11 mouse cellular contexts compared by ENCODE assay signal in genomic region chr14:31946032-31946431, GRCm38 (mm10).
DNase-seq lines count a peak whose midpoint lies in the region; ATAC-seq lines count a peak whose summit lies in the region.
"Had no signal": no experiment of that assay in that cellular context is flagged by ENCODE, and none has a peak within 500 bp of the region (broad histone marks: within the 10 kb centered on the region; RNA-seq: fewer than 3 reads in every experiment).

No protein-coding gene starts in this region.

- H3K9ac ChIP-seq in limb, embryonic 15.5 days: no peak overlapping the region
- no peak overlapping the region for H3K9ac ChIP-seq in forebrain, embryonic 14.5 days (ENCODE audit: low read length)
- H3K9ac ChIP-seq: limb, embryonic 13.5 days had no signal

- ATAC-seq in limb, embryonic 15.5 days (ENCODE audit: insufficient number of reproducible peaks, low FRiP score, low TSS enrichment, low read depth): 0 out of 2 replicates have a peak, but pooled peaks have one; percentile 24
- peak; percentile 68 for ATAC-seq in forebrain, embryonic 14.5 days
- ATAC-seq: activated CD4-positive, CD25-positive, alpha-beta regulatory T cell, adult 4 months had no signal

- WGBS in limb, embryonic 15.5 days: 67% methylated on average over 1 of the region's 1 CpGs
- WGBS in limb, embryonic 10.5 days: 87% methylated on average over 1 of the region's 1 CpGs
- 0% methylated on average over 1 of the region's 1 CpGs for WGBS in forebrain, embryonic 14.5 days

- H3K4me2 ChIP-seq in limb, embryonic 15.5 days: no peak overlapping the region
- no peak overlapping the region for H3K4me2 ChIP-seq in forebrain, embryonic 14.5 days (ENCODE audit: low read length)
- H3K4me2 ChIP-seq: limb, embryonic 13.5 days had no signal

- no peaks in the 10 kb centered on the region for H3K36me3 ChIP-seq in limb, embryonic 15.5 days
- no peaks in the 10 kb centered on the region for H3K36me3 ChIP-seq in limb, embryonic 10.5 days
- no peaks in the 10 kb centered on the region for H3K36me3 ChIP-seq in forebrain, embryonic 14.5 days (ENCODE audit: control insufficient read depth, insufficient read depth, low read length)
- H3K36me3 ChIP-seq: limb, embryonic 13.5 days had no signal

- 0 out of 2 replicates have a peak overlapping the region, but pooled peaks have one; percentile 27 for H3K27ac ChIP-seq in limb, embryonic 15.5 days
- no peak overlapping the region for H3K27ac ChIP-seq in limb, embryonic 10.5 days
- H3K27ac ChIP-seq in brown adipose tissue, adult 24 weeks (replicated peaks; ENCODE audit: low read depth, low read length): peak overlapping the region; percentile 81
- no peak overlapping the region for H3K27ac ChIP-seq in forebrain, embryonic 14.5 days (ENCODE audit: low read depth, low read length)
- H3K27ac ChIP-seq: limb, embryonic 13.5 days had no signal

- no peaks in the 10 kb centered on the region for H3K9me3 ChIP-seq in limb, embryonic 15.5 days
- no peaks in the 10 kb centered on the region for H3K9me3 ChIP-seq in limb, embryonic 10.5 days (replicated peaks)
- no peaks in the 10 kb centered on the region for H3K9me3 ChIP-seq in forebrain, embryonic 14.5 days (replicated peaks; ENCODE audit: control insufficient read depth, low read length)
- H3K9me3 ChIP-seq: limb, embryonic 13.5 days had no signal

- no peaks in the 10 kb centered on the region for H3K27me3 ChIP-seq in limb, embryonic 15.5 days
- no peaks in the 10 kb centered on the region for H3K27me3 ChIP-seq in limb, embryonic 10.5 days (ENCODE audit: low read depth, poor library complexity, severe bottlenecking)
- no peaks in the 10 kb centered on the region for H3K27me3 ChIP-seq in forebrain, embryonic 14.5 days (replicated peaks; ENCODE audit: control insufficient read depth, insufficient read depth, low read length)
- H3K27me3 ChIP-seq: limb, embryonic 13.5 days had no signal

- no peak overlapping the region for H3K4me3 ChIP-seq in limb, embryonic 15.5 days
- no peak overlapping the region for H3K4me3 ChIP-seq in limb, embryonic 10.5 days
- H3K4me3 ChIP-seq in brown adipose tissue, adult 24 weeks (ENCODE audit: insufficient read depth, low read depth, low read length): no peak overlapping the region
- H3K4me3 ChIP-seq in forebrain, embryonic 14.5 days (ENCODE audit: low read depth, low read length): no peak overlapping the region
- H3K4me3 ChIP-seq: limb, embryonic 13.5 days had no signal

- no peak for DNase-seq in limb, embryonic 10.5 days (ENCODE audit: low spot score)
- DNase-seq in forebrain, embryonic 14.5 days (ENCODE audit: low spot score): peak; percentile 66
- peak; percentile 40 for DNase-seq in lung, postnatal 36 days
- no peak for DNase-seq in adrenal gland, postnatal 25 days
- no peak for DNase-seq in thymus, adult 18-20 months
- DNase-seq: cerebellum, postnatal 36 days; thymus, postnatal 4 days had no signal

- H3K4me1 ChIP-seq in limb, embryonic 15.5 days: 0 out of 2 replicates have a peak, but pooled peaks cover 4% of the 10 kb centered on the region
- peaks cover 4% of the 10 kb centered on the region for H3K4me1 ChIP-seq in limb, embryonic 10.5 days
- peaks cover 9% of the 10 kb centered on the region; the same call in 1 of the 2 replicates for H3K4me1 ChIP-seq in brown adipose tissue, adult 24 weeks (ENCODE audit: control insufficient read depth, insufficient read depth, insufficient read length, low read length)
- H3K4me1 ChIP-seq in forebrain, embryonic 14.5 days (ENCODE audit: control insufficient read depth, insufficient read depth, low read length): peaks cover 4% of the 10 kb centered on the region; the same call in 1 of the 2 replicates
- H3K4me1 ChIP-seq: limb, embryonic 13.5 days had no signal

Comparison
In these comparisons a context has a peak if more than half of its experiments do, and no peak if none do; other contexts are left out.
1. H3K27ac ChIP-seq: peak in limb, embryonic 15.5 days (single experiment) and brown adipose tissue, adult 24 weeks (single experiment); none in limb, embryonic 10.5 days (single experiment) and forebrain, embryonic 14.5 days (single experiment).
2. DNase-seq: peak in forebrain, embryonic 14.5 days (single experiment) and lung, postnatal 36 days (single experiment); none in limb, embryonic 10.5 days (single experiment), adrenal gland, postnatal 25 days (single experiment) and thymus, adult 18-20 months (0 of 2).